In genomic region chr10:44715902-44716301, GRCm38 (mm10) we compare ENCODE assay signal across 18 mouse cellular contexts.
DNase-seq lines count a peak whose midpoint lies in the region; ATAC-seq lines count a peak whose summit lies in the region.
"Had no signal": no experiment of that assay in that cellular context is flagged by ENCODE, and none has a peak within 500 bp of the region (broad histone marks: within the 10 kb centered on the region; RNA-seq: fewer than 3 reads in every experiment).

No protein-coding gene starts in this region.

- 0 out of 2 replicates have a peak, but pooled peaks cover 5% of the 10 kb centered on the region for H3K4me1 ChIP-seq in intestine, embryonic 16.5 days (ENCODE audit: control insufficient read depth, insufficient read depth, low read length)
- H3K4me1 ChIP-seq: embryonic facial prominence, embryonic 10.5 days; forebrain, embryonic 13.5 days; heart, embryonic 13.5 days; hindbrain, embryonic 12.5 days had no signal

- ATAC-seq in activated CD4-positive, CD25-positive, alpha-beta regulatory T cell, adult 4 months = peak; percentile 14
- ATAC-seq in intestine, embryonic 16.5 days = peak; percentile 44; the same call in 1 of the 2 replicates
- ATAC-seq: forebrain, embryonic 13.5 days; forebrain, postnatal 0 days; hindbrain, embryonic 16.5 days had no signal

- no peaks in the 10 kb centered on the region for H3K27me3 ChIP-seq in intestine, embryonic 16.5 days (replicated peaks; ENCODE audit: control insufficient read depth, insufficient read depth, low read length)
- H3K27me3 ChIP-seq: forebrain, embryonic 13.5 days; heart, embryonic 13.5 days; hindbrain, embryonic 12.5 days had no signal

- no peak overlapping the region for H3K4me3 ChIP-seq in intestine, embryonic 16.5 days (ENCODE audit: low read length)
- H3K4me3 ChIP-seq: embryonic facial prominence, embryonic 10.5 days; forebrain, embryonic 13.5 days; heart, embryonic 13.5 days; hindbrain, embryonic 12.5 days had no signal

- no peak overlapping the region for H3K4me2 ChIP-seq in intestine, embryonic 16.5 days (ENCODE audit: low read depth, low read length)
- H3K4me2 ChIP-seq: forebrain, embryonic 13.5 days; heart, embryonic 13.5 days; hindbrain, embryonic 12.5 days had no signal

- no peak overlapping the region for H3K9ac ChIP-seq in intestine, embryonic 16.5 days (ENCODE audit: low read depth, low read length)
- H3K9ac ChIP-seq: forebrain, embryonic 13.5 days; forebrain, postnatal 0 days; heart, embryonic 13.5 days; hindbrain, embryonic 12.5 days had no signal

- no peak overlapping the region for H3K27ac ChIP-seq in intestine, embryonic 16.5 days (ENCODE audit: low read length)
- H3K27ac ChIP-seq: embryonic facial prominence, embryonic 10.5 days; forebrain, embryonic 13.5 days; heart, embryonic 13.5 days; hindbrain, embryonic 12.5 days had no signal

- H3K36me3 ChIP-seq in intestine, embryonic 16.5 days (ENCODE audit: control insufficient read depth, insufficient read depth, low read length) = no peaks in the 10 kb centered on the region
- H3K36me3 ChIP-seq: embryonic facial prominence, embryonic 10.5 days; heart, embryonic 13.5 days; hindbrain, embryonic 12.5 days had no signal

- no peaks in the 10 kb centered on the region for H3K9me3 ChIP-seq in intestine, embryonic 16.5 days (ENCODE audit: control insufficient read depth, low read length)
- H3K9me3 ChIP-seq: embryonic facial prominence, embryonic 10.5 days; forebrain, embryonic 13.5 days; heart, embryonic 13.5 days; hindbrain, embryonic 12.5 days had no signal

- peak; percentile 7 for DNase-seq in ES-CJ7 (ENCODE audit: low read depth, low spot score)
- no peak for DNase-seq in left cerebral cortex, adult 9 months (ENCODE audit: low spot score in 2 of 2)
- no peak for DNase-seq in adrenal gland, adult 18-20 months (ENCODE audit: low spot score in 2 of 2)
- no peak for DNase-seq in heart, adult 8-10 months (ENCODE audit: low spot score)
- DNase-seq: adrenal gland, postnatal 14 days; cerebellum, adult 2 months; cerebellum, postnatal 10 days; forebrain, postnatal 0 days; gastrocnemius, postnatal 14 days; heart, postnatal 4 days; kidney, adult 11 months had no signal
